Mouse (Mus musculus) embryonic facial prominence, embryonic 14.5 days (tissue): ENCODE results near the gene Ush2a. TPM values are rescaled to one million over a fixed set of nuclear protein-coding genes. Genes with fewer than 3 reads are reported as not detected.
A peak's percentile ranks its signal among the peaks of the same experiment; 100 is the strongest.

Source experiments
- ATAC-seq: fragments of 200-750 bp; cut with Nextera tagmentation; 2 replicates; pipeline ENCODE4 v1.8.0; 2017; ENCODE audit warnings: low read depth, moderate number of reproducible peaks, moderate TSS enrichment
- DNase-seq: peaks from one replicate; pipeline ENCODE4 v3.0.0-alpha.2; 2015; ENCODE audit warnings: low spot score
- H3K27ac ChIP-seq: fragments of 300-500 bp; sonication (generic); replicated peaks from 2 replicates; pipeline ENCODE4 v1.5.1; 2014; ENCODE audit warnings: low read depth, mild to moderate bottlenecking, low read length, moderate library complexity
- H3K27me3 ChIP-seq: fragments of 300-500 bp; sonication (generic); replicated peaks from 2 replicates; pipeline ENCODE4 v1.6.1; 2014; ENCODE audit warnings: low read length; ENCODE audit not compliant: control insufficient read depth, insufficient read depth
- H3K36me3 ChIP-seq: fragments of 300-500 bp; sonication (generic); 2 replicates; pipeline ENCODE4 v1.6.1; 2014; ENCODE audit warnings: low read length, mixed read lengths; ENCODE audit not compliant: control insufficient read depth, insufficient read depth
- H3K4me1 ChIP-seq: fragments of 300-500 bp; sonication (generic); 2 replicates; pipeline ENCODE4 v1.6.1; 2014; ENCODE audit warnings: antibody characterized with exemption, low read length; ENCODE audit not compliant: control insufficient read depth, insufficient read depth
- H3K4me2 ChIP-seq: fragments of 300-500 bp; sonication (generic); 2 replicates; pipeline ENCODE4 v1.6.1; 2014; ENCODE audit warnings: low read depth, mild to moderate bottlenecking, low read length, moderate library complexity, mixed read lengths
- H3K4me3 ChIP-seq: fragments of 300-500 bp; sonication (generic); 2 replicates; pipeline ENCODE4 v1.5.1; 2014; ENCODE audit warnings: low read depth, mild to moderate bottlenecking, low read length
- H3K9ac ChIP-seq: fragments of 300-500 bp; sonication (generic); 2 replicates; pipeline ENCODE4 v1.6.1; 2014; ENCODE audit warnings: low read depth, mild to moderate bottlenecking, low read length, moderate library complexity, mixed read lengths
- H3K9me3 ChIP-seq: fragments of 300-500 bp; sonication (generic); 2 replicates; pipeline ENCODE4 v1.6.1; 2016; ENCODE audit warnings: low read length; ENCODE audit not compliant: control insufficient read depth
- WGBS: fragments of 180-500 bp; shearing (Covaris S2); extraction: QIAGEN DNeasy Blood & Tissue Kit; methylation state at CpG from one replicate; pipeline ENCODE4 v1.1.7; 2014; 5-methylcytosine and 5-hydroxymethylcytosine counted together
- polyA plus RNA-seq: library from polyadenylated mRNA; unstranded; fragments of >200 nt; fragmentation: Nextera tagmentation; extraction: Ambion mirVana; gene quantifications from 2 replicates; pipeline ENCODE4 v1.2.1, GENCODE M21; 2014

Ush2a gene
- polyA plus RNA-seq, 1 experiment from 2014 or later, result 0.25 TPM

GRCm38 (mm10) chr1:188354726-188355125 lies 92.9 kb downstream of the Ush2a start:
- Histone ChIP-seq H3K9ac (no peak overlapping the region), H3K4me3 (no peak overlapping the region), H3K9me3 (no peaks in the 10 kb centered on the region), H3K4me1 (no peaks in the 10 kb centered on the region), H3K27me3 (no peaks in the 10 kb centered on the region), H3K27ac (no peak overlapping the region), H3K36me3 (no peaks in the 10 kb centered on the region), H3K4me2 (no peak overlapping the region)
- ATAC-seq (no peak), DNase-seq (no peak)
- 88% methylated on average over 2 of the region's 2 CpGs for WGBS

- Histone ChIP-seq H3K4me2 (no peak overlapping the region), H3K27ac (no peak overlapping the region), H3K9ac (no peak overlapping the region), H3K27me3 (no peaks in the 10 kb centered on the region), H3K4me3 (no peak overlapping the region), H3K4me1 (no peaks in the 10 kb centered on the region), H3K36me3 (no peaks in the 10 kb centered on the region), H3K9me3 (no peaks in the 10 kb centered on the region)
- WGBS, result 91% methylated on average over 3 of the region's 3 CpGs
- ATAC-seq, result no peak
- peak; percentile 5 for DNase-seq
Observed at GRCm38 (mm10) chr1:188363548-188363947, 101.7 kb downstream of the Ush2a start.

- Histone ChIP-seq H3K27ac (no peak overlapping the region), H3K4me3 (no peak overlapping the region), H3K36me3 (no peaks in the 10 kb centered on the region), H3K9me3 (no peaks in the 10 kb centered on the region), H3K4me2 (no peak overlapping the region), H3K27me3 (no peaks in the 10 kb centered on the region), H3K9ac (no peak overlapping the region), H3K4me1 (no peaks in the 10 kb centered on the region)
- DNase-seq (no peak), ATAC-seq (no peak)
- 67% methylated on average over 1 of the region's 1 CpGs for WGBS
Observed at GRCm38 (mm10) chr1:188385180-188385579, 123.4 kb downstream of the Ush2a start.

GRCm38 (mm10) chr1:188385733-188386261 lies 124.0 kb downstream of the Ush2a start:
- Histone ChIP-seq H3K4me1 (no peaks in the 10 kb centered on the region), H3K4me2 (no peak overlapping the region), H3K36me3 (no peaks in the 10 kb centered on the region), H3K27ac (no peak overlapping the region), H3K4me3 (no peak overlapping the region), H3K9ac (no peak overlapping the region), H3K9me3 (no peaks in the 10 kb centered on the region), H3K27me3 (no peaks in the 10 kb centered on the region)
- WGBS, result 55% methylated on average over 7 of the region's 7 CpGs
- DNase-seq (peak; percentile 14), ATAC-seq (peak; percentile 37; the same call in 1 of the 2 replicates)

- 85% methylated on average over 3 of the region's 3 CpGs for WGBS
Observed at GRCm38 (mm10) chr1:188387321-188387720, 125.5 kb downstream of the Ush2a start.

GRCm38 (mm10) chr1:188387820-188388471 lies 126.1 kb downstream of the Ush2a start:
- H3K27me3 ChIP-seq, result no peaks in the 10 kb centered on the region
- no peaks in the 10 kb centered on the region for H3K9me3 ChIP-seq
- H3K4me3 ChIP-seq, result no peak overlapping the region
- no peak overlapping the region for H3K9ac ChIP-seq
- no peaks in the 10 kb centered on the region for H3K4me1 ChIP-seq
- 47% methylated on average over 2 of the region's 2 CpGs for WGBS
- DNase-seq, result peak; percentile 5
- no peak for ATAC-seq
- no peaks in the 10 kb centered on the region for H3K36me3 ChIP-seq
- no peak overlapping the region for H3K4me2 ChIP-seq
- H3K27ac ChIP-seq, result no peak overlapping the region

More at GRCm38 (mm10) chr1:188387321-188387720, 125.5 kb downstream of the Ush2a start:
- no peaks in the 10 kb centered on the region for H3K9me3 ChIP-seq
- no peak overlapping the region for H3K9ac ChIP-seq
- H3K36me3 ChIP-seq, result no peaks in the 10 kb centered on the region
- H3K27me3 ChIP-seq, result no peaks in the 10 kb centered on the region
- DNase-seq (no peak), ATAC-seq (no peak)
- no peaks in the 10 kb centered on the region for H3K4me1 ChIP-seq
- H3K4me2 ChIP-seq, result no peak overlapping the region
- H3K27ac ChIP-seq, result no peak overlapping the region
- H3K4me3 ChIP-seq, result no peak overlapping the region

- peak; percentile 80; the same call in 1 of the 2 replicates for ATAC-seq
- H3K27me3 ChIP-seq, result no peaks in the 10 kb centered on the region
- H3K27ac ChIP-seq, result no peak overlapping the region
- 63% methylated on average over 6 of the region's 6 CpGs for WGBS
- no peaks in the 10 kb centered on the region for H3K36me3 ChIP-seq
- no peak overlapping the region for H3K4me3 ChIP-seq
- peak; percentile 72 for DNase-seq
- no peak overlapping the region for H3K4me2 ChIP-seq
- no peaks in the 10 kb centered on the region for H3K4me1 ChIP-seq
- H3K9ac ChIP-seq, result no peak overlapping the region
- no peaks in the 10 kb centered on the region for H3K9me3 ChIP-seq
Observed at GRCm38 (mm10) chr1:188390080-188390479, 128.3 kb downstream of the Ush2a start.

GRCm38 (mm10) chr1:188407176-188407575 lies 145.4 kb downstream of the Ush2a start:
- no peaks in the 10 kb centered on the region for H3K36me3 ChIP-seq
- H3K27me3 ChIP-seq, result no peaks in the 10 kb centered on the region
- H3K4me2 ChIP-seq, result no peak overlapping the region
- H3K4me3 ChIP-seq, result no peak overlapping the region
- ATAC-seq, result no peak
- DNase-seq, result no peak
- no peaks in the 10 kb centered on the region for H3K9me3 ChIP-seq
- no peak overlapping the region for H3K27ac ChIP-seq
- H3K4me1 ChIP-seq, result no peaks in the 10 kb centered on the region
- H3K9ac ChIP-seq, result no peak overlapping the region
- 91% methylated on average over 4 of the region's 4 CpGs for WGBS
